Mouse (Mus musculus) T-cell, adult 66 days (primary cell): Measurements from ENCODE around the gene Apbb1ip. TPM values are rescaled to one million over a fixed set of nuclear protein-coding genes. Genes with fewer than 3 reads are reported as not detected.

Experiments used
- total RNA-seq, 2 experiments: library from RNA; stranded (reverse); gene quantifications; 3 replicates in 1 of 2; 4 replicates in 1 of 2; pipeline ENCODE4 v1.2.4; 2023

Apbb1ip gene
- total RNA-seq: 100 to 1,000 TPM; 218 to 220 TPM

DNA sequence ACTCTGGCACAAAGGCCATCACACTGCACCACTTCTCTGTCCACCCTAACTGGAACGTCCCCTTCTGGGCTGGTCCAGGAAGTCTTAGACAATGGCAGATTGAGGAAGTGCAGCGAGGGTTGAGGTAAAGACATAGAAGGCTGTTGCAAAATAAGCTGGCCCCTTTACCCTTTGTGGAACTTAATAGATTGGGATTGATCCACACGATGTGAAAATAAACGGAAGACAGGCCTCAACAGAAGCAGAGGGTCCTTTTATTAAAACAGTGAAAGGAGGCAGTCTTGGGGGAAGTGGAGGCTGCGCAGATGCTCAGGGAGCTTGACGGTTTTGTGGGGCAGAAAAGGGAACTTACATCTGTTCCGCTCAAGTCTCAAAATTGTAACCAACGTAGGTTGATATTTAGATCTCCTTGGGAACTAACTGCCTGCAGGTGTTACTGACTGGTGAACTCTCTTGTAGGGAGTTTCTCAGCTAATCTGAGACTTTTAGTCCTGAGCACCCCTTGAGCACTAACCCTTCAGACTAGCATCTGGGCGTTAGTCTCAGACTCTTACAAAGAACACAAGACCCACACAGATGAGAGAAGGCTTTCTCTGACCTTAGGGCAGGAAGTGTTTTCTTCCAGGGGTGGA is at the start of gene Apbb1ip:
Apbb1ip (plus strand) TSS at position 546 of the 632 bp plus-strand sequence.

DNA sequence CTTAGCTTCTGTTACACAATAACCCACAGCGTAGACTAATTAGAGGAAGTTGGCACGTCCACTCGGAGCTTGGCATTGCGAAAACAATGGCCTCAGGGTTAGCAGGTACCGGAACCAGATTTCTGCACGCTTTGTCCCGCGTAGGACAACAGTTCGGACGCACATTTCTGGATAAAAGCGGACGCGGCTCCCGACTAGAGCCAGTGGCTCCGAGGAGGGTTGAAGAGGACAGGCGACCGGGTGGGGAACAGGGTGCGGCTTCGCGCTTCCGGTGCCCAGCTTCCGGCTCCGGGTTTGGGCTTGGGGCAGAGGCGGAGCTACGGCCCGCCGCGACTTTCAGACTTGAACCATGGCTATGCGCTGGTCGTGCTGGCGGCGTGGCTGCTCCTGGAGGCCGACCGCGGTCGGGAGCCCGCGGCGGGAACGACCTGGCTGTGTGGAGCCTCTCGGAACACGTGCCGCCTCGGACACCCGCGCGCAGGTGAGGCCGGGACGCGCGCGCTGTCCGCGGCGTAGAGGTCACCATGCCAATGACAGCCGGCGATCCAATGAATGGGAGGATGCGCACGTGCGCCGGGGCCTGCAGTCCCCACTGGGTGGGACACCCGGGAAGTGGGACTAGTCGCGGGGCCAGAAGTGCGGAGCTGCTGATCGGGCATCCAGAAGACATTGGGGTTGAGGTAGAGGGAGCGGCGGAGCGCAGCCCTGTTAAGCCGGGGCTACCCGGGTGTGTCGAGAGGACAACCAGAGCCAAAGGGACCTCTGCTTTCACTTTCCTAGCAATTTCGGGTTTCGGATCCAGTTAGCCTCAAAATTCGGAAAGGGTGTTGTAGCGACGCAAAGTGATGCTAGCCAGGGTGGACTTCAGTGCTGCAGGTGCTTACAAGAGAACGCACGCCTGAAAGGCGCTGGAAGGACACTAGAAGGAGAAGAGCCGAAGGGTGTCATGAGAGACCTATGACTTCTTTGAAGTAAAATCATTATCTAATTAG is 121.7 kb downstream of the Apbb1ip start, which contains the start of gene Pdss1:
Pdss1 (plus strand) TSS at position 241 of the 992 bp plus-strand sequence.

Other genes starting within 250 kb of the Apbb1ip start
- gene Gad2, start 151.9 kb upstream of the Apbb1ip start, total RNA-seq: not detected
- gene Pdss1, start 121.4 kb downstream of the Apbb1ip start, total RNA-seq: 10 to 100 TPM; 10.1 to 12.8 TPM